Mouse (Mus musculus): Measurements from ENCODE around the gene Kxd1. TPM values are rescaled to one million over a fixed set of nuclear protein-coding genes. Genes with fewer than 3 reads are reported as not detected.
A peak's percentile ranks its signal among the peaks of the same experiment; 100 is the strongest.

Kxd1 gene
- 47.7 and 50.5 TPM in 2 replicates for polyA plus RNA-seq (2015; fragmentation: Nextera tagmentation; extraction: Ambion mirVana)

DNA sequence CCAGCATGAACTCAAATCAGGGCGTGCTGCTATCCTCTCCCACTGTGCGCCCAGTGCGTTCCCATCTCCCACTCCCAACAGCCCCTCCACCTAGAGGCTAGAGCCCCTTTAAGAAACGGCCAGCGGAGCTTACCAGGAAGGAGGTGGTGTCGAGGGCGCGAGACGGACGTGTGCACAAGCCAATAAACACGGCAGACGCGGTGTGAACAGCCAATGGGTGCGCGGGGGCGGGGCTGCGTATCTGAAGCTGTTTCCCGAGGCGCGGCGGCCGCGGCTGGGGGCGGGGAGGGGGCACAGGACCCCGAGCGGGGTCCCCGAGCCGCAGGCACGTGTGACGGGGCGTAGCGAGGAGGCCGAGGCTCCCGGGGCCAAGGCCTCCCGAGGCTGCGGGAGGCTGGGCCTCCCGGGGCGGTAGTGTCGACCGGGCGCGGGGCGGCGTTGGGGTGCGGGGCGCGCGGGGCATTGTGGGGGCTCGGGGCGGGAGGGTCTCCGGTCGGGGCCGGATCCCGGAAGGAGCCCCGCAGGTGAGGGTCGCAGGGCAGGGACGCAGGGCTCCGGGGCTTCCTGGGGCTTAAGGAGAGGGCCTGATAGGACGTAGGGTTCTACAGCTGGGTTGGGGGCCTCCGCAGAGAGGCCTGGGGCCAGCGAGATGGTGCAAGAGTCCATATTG lies at the start of gene Kxd1, which contains the start of gene Fkbp8:
Gene Kxd1 (minus strand): TSS at position 445 of the 670 bp plus-strand sequence.
Gene Fkbp8 (plus strand): TSS at position 213 of the 670 bp plus-strand sequence.
- Histone ChIP-seq H3K4me2 (peak within 1 kb of the TSS; percentile 78), H3K36me3 (peaks cover 31% of the 10 kb centered on the region), H3K27me3 (no peaks in the 10 kb centered on the region), H3K27ac (peak within 1 kb of the TSS; percentile 91), H3K4me1 (replicated peaks) (peaks cover 39% of the 10 kb centered on the region), H3K9me3 (no peaks in the 10 kb centered on the region), H3K4me3 (peak within 1 kb of the TSS; percentile 77), H3K9ac (peak within 1 kb of the TSS; percentile 92)
- WGBS = under 1% methylated on average over 50 of the region's 61 CpGs
- ATAC-seq (ENCODE audit: low FRiP score) = peak; percentile 92

DNA sequence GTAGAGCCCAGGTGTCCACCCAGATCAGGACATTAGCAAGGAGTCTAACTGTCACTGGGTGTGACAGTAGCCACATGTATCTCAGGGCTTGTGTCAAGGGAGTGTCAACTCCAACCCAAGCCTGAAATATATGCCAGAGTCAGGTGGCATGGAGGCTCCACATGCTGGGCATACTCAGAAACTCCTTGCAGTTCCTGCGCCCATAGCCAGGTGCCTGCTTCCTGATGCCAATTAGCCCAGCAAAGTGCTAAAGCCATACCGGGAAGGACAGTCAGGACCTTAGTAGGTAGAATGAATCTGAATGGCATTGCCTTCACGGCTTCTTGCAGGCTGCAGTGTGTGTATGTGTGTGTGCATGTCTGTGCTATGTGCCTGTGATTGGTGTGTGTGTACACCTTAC lies 49.5 kb upstream of the Kxd1 start:
- H3K4me2 ChIP-seq = no peak overlapping the region
- no peaks in the 10 kb centered on the region for H3K27me3 ChIP-seq
- peaks cover 65% of the 10 kb centered on the region for H3K36me3 ChIP-seq
- H3K9me3 ChIP-seq = no peaks in the 10 kb centered on the region
- no peak for ATAC-seq (ENCODE audit: low FRiP score)
- no peak overlapping the region for H3K27ac ChIP-seq
- WGBS = 98% methylated on average over 3 of the region's 3 CpGs
- no peaks in the 10 kb centered on the region for H3K4me1 ChIP-seq (replicated peaks)
- no peak overlapping the region for H3K4me3 ChIP-seq
- H3K9ac ChIP-seq = no peak overlapping the region

DNA sequence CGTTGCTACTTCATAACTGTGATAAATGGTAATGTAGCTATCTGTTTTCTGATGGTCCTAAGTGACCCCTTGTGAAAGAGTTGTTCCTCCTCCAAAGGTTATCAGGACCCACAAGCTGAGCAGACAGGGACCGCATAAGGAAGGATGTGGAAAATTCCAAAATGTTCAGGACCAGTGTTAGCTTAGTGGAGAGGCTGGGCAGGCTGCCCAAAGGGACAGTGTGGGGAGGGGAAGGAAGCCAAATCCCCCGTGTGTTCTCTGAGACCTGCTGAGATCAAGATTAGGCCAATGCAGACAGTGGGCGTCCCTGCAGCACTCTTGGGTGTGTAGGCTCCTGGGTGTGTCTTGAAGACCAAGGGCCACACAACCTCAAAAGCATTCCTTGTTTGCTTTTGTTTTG lies 47.2 kb upstream of the Kxd1 start:
- 78% methylated on average over 4 of the region's 4 CpGs for WGBS
- Histone ChIP-seq H3K4me2 (no peak overlapping the region), H3K27ac (no peak overlapping the region), H3K9me3 (no peaks in the 10 kb centered on the region), H3K36me3 (peaks cover 42% of the 10 kb centered on the region), H3K27me3 (no peaks in the 10 kb centered on the region), H3K4me1 (replicated peaks) (0 out of 2 replicates have a peak, but pooled peaks cover 10% of the 10 kb centered on the region), H3K4me3 (no peak overlapping the region), H3K9ac (no peak overlapping the region)
- no peak for ATAC-seq (ENCODE audit: low FRiP score)

DNA sequence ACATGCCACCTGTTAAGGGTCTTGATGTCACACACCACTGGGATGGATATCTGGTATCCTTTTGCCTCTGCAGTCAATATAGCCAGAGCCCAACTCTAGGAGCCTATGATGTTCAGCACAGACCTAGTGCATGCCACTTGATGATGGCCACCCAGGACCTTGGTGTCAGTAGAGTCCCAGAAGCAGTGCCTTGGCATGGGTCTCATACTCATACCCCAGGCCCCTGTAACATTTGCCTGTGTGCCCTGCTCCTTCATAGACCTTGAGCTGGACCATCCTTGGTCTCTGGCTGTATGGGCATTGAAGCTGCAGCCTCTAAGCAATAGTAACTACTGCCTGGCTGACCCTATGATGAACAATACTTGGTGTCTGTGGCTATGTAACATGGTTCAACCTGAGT lies 46.5 kb upstream of the Kxd1 start:
- no peaks in the 10 kb centered on the region for H3K27me3 ChIP-seq
- peaks cover 40% of the 10 kb centered on the region for H3K36me3 ChIP-seq
- no peak for ATAC-seq (ENCODE audit: low FRiP score)
- H3K4me3 ChIP-seq = no peak overlapping the region
- no peak overlapping the region for H3K4me2 ChIP-seq
- H3K27ac ChIP-seq = no peak overlapping the region
- H3K9me3 ChIP-seq = no peaks in the 10 kb centered on the region
- H3K9ac ChIP-seq = no peak overlapping the region
- peaks cover 13% of the 10 kb centered on the region; the same call in 1 of the 2 replicates for H3K4me1 ChIP-seq (replicated peaks)

DNA sequence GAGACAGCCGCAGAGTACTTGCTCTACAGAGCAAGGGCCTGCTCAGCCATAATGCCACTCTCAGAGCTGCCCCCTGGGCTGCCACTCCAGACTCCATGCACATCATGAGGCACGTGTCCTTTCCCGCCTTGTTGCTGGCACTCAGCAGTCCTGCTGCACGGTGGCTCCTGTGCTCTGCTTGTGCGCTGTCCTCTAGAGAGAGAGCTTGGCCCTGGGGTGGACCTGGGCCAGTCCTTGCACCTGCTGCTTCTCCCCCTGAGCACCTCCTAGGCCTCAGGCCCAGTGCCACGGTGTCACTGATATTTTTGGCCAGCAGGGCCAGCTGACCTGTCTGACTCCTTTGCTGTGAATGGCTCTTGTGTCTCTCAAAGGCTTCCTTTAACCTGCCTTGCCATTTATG lies 43.2 kb upstream of the Kxd1 start:
- no peaks in the 10 kb centered on the region for H3K27me3 ChIP-seq
- no peak overlapping the region for H3K27ac ChIP-seq
- 77% methylated on average over 6 of the region's 6 CpGs for WGBS
- H3K36me3 ChIP-seq = peaks cover 22% of the 10 kb centered on the region
- peaks cover 13% of the 10 kb centered on the region; the same call in 1 of the 2 replicates for H3K4me1 ChIP-seq (replicated peaks)
- H3K4me2 ChIP-seq = no peak overlapping the region
- no peak for ATAC-seq (ENCODE audit: low FRiP score)
- H3K4me3 ChIP-seq = no peak overlapping the region
- no peak overlapping the region for H3K9ac ChIP-seq
- no peaks in the 10 kb centered on the region for H3K9me3 ChIP-seq

DNA sequence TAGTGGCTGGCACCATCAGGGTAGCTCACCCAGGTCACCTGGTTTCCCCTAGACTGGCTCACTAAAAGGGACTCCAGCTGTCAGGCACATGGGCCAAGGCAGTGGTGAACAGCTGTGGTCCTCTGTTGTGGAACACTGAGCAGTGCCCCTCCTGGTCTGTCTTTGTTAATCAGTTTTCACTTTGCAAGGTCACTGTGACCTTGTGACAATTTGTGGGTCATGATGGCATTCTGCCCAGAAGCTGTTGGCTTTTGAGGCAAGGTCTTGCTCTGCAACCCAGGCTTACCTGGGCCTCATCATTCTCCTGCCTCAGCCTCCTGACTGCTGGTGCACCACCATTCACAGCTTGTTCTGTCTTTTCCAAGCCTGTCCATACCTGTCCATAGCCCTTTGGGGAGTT lies 42.6 kb upstream of the Kxd1 start:
- Histone ChIP-seq H3K4me1 (replicated peaks) (peaks cover 18% of the 10 kb centered on the region), H3K9me3 (no peaks in the 10 kb centered on the region), H3K27ac (no peak overlapping the region), H3K4me2 (no peak overlapping the region), H3K36me3 (peaks cover 21% of the 10 kb centered on the region), H3K9ac (no peak overlapping the region), H3K27me3 (no peaks in the 10 kb centered on the region), H3K4me3 (no peak overlapping the region)
- no peak for ATAC-seq (ENCODE audit: low FRiP score)

DNA sequence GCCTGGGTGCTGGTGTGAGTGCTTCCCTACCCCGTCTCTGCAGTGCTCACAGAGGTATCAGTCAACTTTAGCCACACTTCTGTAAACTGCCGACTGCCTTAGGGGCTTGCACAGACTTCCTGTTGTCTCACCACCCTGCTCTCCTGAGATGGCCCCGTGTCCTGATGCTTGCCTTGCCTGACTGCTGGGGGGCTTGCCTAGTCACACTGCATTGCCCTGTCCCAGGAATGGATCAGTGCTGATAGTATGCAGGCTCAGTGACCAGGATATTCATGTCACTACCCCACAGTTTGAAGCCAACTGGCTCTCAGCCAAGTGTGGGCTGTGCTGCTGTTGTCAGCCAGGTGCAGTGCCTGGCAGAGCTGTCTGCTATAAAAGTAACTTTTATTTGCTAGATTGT lies 37.8 kb upstream of the Kxd1 start:
- no peak overlapping the region for H3K27ac ChIP-seq
- H3K9me3 ChIP-seq = no peaks in the 10 kb centered on the region
- H3K4me2 ChIP-seq = no peak overlapping the region
- H3K9ac ChIP-seq = no peak overlapping the region
- 76% methylated on average over 3 of the region's 3 CpGs for WGBS
- ATAC-seq (ENCODE audit: low FRiP score) = no peak
- no peaks in the 10 kb centered on the region for H3K27me3 ChIP-seq
- H3K36me3 ChIP-seq = no peaks in the 10 kb centered on the region
- H3K4me3 ChIP-seq = no peak overlapping the region
- peaks cover 36% of the 10 kb centered on the region for H3K4me1 ChIP-seq (replicated peaks)

DNA sequence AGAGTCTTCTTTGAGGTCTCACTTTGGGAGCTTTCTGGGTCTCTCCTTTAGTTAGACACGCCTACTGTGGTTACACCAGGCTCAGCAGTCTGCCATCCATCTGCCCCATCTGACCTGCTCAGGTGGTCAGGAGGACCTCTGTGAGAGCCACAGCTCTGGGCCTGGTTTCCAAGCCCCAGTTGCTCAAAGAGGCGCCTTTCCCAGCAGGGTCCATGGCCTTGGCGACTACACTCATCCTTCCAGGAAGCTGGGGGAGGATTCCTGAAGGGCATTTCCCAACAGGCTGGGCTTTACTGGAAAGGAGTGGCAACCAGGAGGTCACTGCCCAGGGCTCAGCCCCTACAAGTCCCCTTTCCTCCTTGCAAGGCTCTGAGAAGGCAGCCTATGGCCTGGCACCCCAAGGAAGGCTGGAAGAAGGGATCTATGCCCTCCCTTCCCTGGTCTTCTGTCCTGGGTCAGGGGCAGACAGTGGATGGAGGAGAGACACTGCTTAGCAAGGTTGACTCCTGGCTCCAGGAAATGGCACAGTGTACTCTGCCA lies 37.0 kb upstream of the Kxd1 start:
- Histone ChIP-seq H3K9ac (peak overlapping the region; percentile 1; the same call in 1 of the 2 replicates), H3K36me3 (no peaks in the 10 kb centered on the region), H3K4me2 (no peak overlapping the region), H3K27me3 (no peaks in the 10 kb centered on the region), H3K4me1 (replicated peaks) (peaks cover 33% of the 10 kb centered on the region), H3K4me3 (no peak overlapping the region), H3K9me3 (no peaks in the 10 kb centered on the region), H3K27ac (no peak overlapping the region)
- WGBS = 83% methylated on average over 3 of the region's 3 CpGs
- no peak for ATAC-seq (ENCODE audit: low FRiP score)

DNA sequence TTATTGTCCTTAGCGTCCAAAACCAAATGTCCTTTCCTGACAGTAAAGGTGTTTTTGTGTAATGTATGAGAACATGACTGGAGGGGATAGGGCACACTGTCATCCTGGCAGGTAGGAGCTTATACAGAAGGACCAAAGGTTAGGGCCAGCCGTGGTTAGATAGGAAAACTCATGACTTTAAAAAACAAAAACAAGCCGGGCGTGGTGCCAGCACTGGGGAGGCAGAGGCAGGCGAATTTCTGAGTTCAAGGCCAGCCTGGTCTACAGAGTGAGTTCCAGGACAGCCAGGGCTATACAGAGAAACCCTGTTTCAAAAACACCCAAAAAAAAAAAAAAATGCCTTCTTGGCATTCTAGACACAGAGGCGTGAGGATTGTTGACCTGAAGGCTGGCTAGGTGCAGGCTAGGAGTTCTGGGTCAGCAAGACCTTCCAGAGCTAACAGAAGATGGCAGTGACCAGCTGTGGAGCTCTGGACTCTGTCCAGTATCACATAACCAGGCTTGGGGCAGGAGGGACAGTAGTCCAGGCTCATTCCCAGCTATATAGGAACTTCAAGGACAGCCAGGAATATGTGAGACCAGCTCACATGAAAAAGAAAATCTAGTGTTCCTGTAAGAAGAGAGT lies 36.1 kb upstream of the Kxd1 start:
- Histone ChIP-seq H3K4me2 (no peak overlapping the region), H3K4me3 (no peak overlapping the region), H3K9me3 (no peaks in the 10 kb centered on the region), H3K9ac (no peak overlapping the region), H3K27ac (no peak overlapping the region), H3K36me3 (no peaks in the 10 kb centered on the region), H3K27me3 (no peaks in the 10 kb centered on the region), H3K4me1 (replicated peaks) (peaks cover 32% of the 10 kb centered on the region)
- ATAC-seq (ENCODE audit: low FRiP score) = no peak
- 91% methylated on average over 6 of the region's 6 CpGs for WGBS

DNA sequence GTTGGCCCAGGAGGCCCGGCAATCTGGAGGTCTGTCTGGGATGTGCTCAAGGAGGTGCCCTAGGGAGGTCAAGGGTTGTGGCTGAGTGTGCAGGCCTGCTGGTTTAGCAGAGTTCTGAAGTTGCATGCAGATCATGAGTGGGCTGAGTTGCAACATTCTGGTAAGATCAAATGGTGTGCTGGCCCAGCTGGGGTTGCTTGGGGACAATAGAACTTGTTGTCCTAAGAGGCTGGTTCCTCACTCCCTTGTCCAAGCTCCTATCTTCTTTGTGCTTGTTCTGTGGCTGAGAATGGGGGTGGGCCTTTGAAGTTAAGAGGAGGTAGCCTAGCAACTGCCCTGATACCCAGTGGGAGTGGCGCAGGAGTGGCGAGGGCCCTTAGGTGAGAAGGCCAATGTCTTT lies 35.0 kb upstream of the Kxd1 start:
- H3K36me3 ChIP-seq = no peaks in the 10 kb centered on the region
- no peak overlapping the region for H3K9ac ChIP-seq
- H3K4me2 ChIP-seq = no peak overlapping the region
- H3K27me3 ChIP-seq = no peaks in the 10 kb centered on the region
- H3K9me3 ChIP-seq = no peaks in the 10 kb centered on the region
- no peak for ATAC-seq (ENCODE audit: low FRiP score)
- H3K27ac ChIP-seq = no peak overlapping the region
- WGBS = 85% methylated on average over 3 of the region's 3 CpGs
- H3K4me1 ChIP-seq (replicated peaks) = peaks cover 32% of the 10 kb centered on the region
- no peak overlapping the region for H3K4me3 ChIP-seq

DNA sequence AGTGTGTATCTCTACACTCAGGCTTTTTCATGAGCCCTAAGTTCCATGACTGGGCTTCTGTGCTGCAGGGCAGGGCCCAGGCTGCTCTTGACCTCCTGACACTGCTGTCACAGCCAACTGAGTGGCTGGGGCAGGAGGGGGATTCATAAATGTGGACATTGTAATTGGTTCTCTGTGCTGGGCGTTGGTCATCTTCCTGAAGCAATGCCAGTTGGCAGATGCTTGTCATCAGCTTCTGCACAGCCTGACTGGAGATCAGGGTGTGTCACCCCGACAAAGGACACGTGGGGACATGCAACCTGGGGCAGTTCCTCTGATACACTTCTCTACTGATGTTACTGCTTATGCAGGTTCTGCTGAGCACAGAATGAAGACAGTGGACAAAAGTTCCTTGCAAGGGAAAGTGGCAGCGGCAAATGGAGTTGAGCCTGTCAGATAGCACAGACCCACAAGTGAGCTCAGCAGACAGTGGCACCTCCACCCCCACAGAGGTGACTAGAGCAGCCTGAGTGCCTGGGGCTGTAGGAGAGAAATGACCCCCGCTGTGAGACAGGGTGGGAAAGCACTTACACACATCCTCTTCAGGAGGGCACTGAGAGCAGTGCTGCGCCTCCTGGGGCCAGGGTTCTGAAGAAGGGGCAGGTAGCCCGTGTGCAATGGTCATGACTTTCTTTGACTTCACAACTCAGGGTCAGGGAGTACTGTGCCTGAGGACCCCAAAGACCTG lies 34.2 kb upstream of the Kxd1 start:
- Histone ChIP-seq H3K27ac (no peak overlapping the region), H3K9ac (no peak overlapping the region), H3K4me1 (replicated peaks) (peaks cover 32% of the 10 kb centered on the region)

DNA sequence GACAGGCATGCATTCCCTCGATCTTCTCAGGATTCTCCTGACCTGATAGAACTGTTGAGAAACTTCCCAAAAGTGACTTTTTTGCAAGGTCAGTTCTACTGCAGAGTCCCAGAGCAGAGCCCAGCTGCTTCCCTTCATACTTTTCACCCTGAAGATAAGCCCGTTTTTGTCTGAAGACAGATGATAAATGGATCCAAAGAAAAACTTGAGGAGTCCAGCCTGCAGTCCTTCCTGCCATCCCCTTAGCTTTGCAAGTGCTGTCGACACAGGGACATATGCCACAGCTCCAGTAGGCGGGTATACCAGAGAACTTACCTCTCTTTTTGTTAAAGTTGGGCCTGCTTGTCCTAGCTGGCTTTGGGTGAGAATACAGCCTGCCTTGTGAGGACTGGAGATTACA lies 33.6 kb upstream of the Kxd1 start:
- ATAC-seq (ENCODE audit: low FRiP score) = no peak
- Histone ChIP-seq H3K9me3 (no peaks in the 10 kb centered on the region), H3K4me2 (no peak overlapping the region), H3K4me1 (replicated peaks) (peaks cover 32% of the 10 kb centered on the region), H3K9ac (no peak overlapping the region), H3K4me3 (no peak overlapping the region), H3K36me3 (no peaks in the 10 kb centered on the region), H3K27me3 (no peaks in the 10 kb centered on the region), H3K27ac (no peak overlapping the region)
- 77% methylated on average over 4 of the region's 4 CpGs for WGBS

More for the DNA sequence above, 34.2 kb upstream of the Kxd1 start:
- Histone ChIP-seq H3K4me2 (no peak overlapping the region), H3K4me3 (no peak overlapping the region), H3K27me3 (no peaks in the 10 kb centered on the region), H3K9me3 (no peaks in the 10 kb centered on the region), H3K36me3 (no peaks in the 10 kb centered on the region)
- WGBS = 81% methylated on average over 7 of the region's 7 CpGs
- ATAC-seq (ENCODE audit: low FRiP score) = no peak
